Mouse (Mus musculus) lung, adult 2 months (tissue): ENCODE measurements at regions not wholly inside any gene's neighbourhood (a gene's known extent, or its start where the extent isn't known, plus 50 kb on each side); places are given as distances from the start of the nearest gene placed in this dataset.

Experiments used
- CTCF ChIP-seq: fragments of 200-500 bp; IDR thresholded peaks from 2 replicates; pipeline ENCODE4 v1.5.1; 2011; ENCODE audit warnings: mild to moderate bottlenecking, low read length, control low read depth; ENCODE audit not compliant: insufficient read depth
- POLR2A ChIP-seq: fragments of 200-500 bp; IDR thresholded peaks from 2 replicates; pipeline ENCODE4 v1.6.1; 2011; ENCODE audit warnings: low read depth, mild to moderate bottlenecking, control low read depth, low read length, borderline replicate concordance; ENCODE audit errors: extremely low read depth

- TF ChIP-seq POLR2A (no peak), CTCF (no peak)
Observed at GRCm38 (mm10) chr10:92021036-92021435, 701.2 kb downstream of the Nedd1 start.
